Mouse (Mus musculus): ENCODE measurements around the gene Trmt1. TPM values are rescaled to one million over a fixed set of nuclear protein-coding genes. Genes with fewer than 3 reads are reported as not detected.

The Trmt1 gene
- total RNA-seq, 1 experiment, result 260 TPM

DNA sequence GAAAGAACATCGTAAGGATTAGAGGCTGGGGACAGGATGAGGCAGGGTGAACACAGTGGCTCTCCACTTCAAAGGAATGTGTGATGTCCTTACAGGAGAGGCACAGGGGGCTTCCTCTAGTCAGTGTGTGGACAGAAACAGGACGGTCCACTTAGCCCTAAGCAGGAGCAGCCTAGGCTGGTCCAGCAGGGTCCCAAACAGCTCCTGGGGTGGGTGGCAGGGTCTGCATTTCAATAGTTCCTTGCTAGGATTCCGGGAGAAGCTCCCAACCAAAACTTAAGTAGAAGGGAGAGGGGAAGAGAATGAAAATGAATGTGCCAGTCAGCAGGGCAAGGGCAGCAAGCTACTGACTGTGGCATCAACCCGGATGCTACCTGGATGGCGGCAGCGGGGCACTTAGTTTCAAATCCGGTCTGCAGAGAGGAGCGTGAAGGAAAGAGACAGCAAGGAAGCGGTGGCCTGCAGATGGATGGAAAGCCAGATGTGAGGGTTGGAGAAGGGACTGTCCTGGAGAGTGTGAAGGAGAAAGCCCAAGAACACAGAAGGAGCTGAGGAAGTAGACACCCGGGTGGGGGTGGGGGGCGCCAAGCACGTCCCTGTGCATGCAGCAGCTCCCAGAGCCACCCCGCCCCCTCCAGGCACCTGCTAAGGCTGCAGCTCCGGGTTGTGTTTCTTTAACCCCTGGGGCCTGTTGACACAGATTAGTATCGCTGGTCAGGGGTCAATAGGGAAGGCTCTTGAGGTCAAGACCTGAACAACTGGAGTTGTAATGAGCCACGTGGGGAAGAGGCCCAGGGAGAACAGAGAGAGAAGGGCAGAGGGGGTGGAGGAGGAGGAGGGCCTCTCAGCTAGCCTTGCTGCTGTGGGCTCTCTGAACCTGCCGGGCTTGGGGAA is 59.2 kb downstream of the Trmt1 start:
- no peak for DNase-seq (ENCODE audit: low read depth, low spot score)
- H3K27ac ChIP-seq (ENCODE audit: insufficient read depth, low read depth, low read length, poor library complexity, severe bottlenecking), result no peak overlapping the region
- peaks cover 1 to 13% of the 10 kb centered on the region in 2 experiments; a peak in 1 of 4 replicates for H3K4me1 ChIP-seq (ENCODE audit: control insufficient read depth in 2 of 2, insufficient read depth in 2 of 2, low read length in 2 of 2, poor library complexity in 1 of 2)
- H3K9me3 ChIP-seq (ENCODE audit: control insufficient read depth, insufficient read depth, low read depth, low read length), result no peaks in the 10 kb centered on the region
- in situ Hi-C loops (cut with MboI; ENCODE audit: low sequenced_read_pairs in 2 of 2, unreplicated experiment in 2 of 2), result no loop called here
- no peaks in the 10 kb centered on the region for H3K36me3 ChIP-seq (ENCODE audit: control insufficient read depth, insufficient read depth, low read length, poor library complexity, severe bottlenecking)
- no peak for TF ChIP-seq ZC3H11A (IDR thresholded peaks at IDR 0.05; ENCODE audit: borderline replicate concordance, low read depth, low read length)
- TF ChIP-seq ZNF384 (IDR thresholded peaks at IDR 0.05; ENCODE audit: low read depth, low read length), result no peak
- TF ChIP-seq HCFC1 (IDR thresholded peaks at IDR 0.05; ENCODE audit: borderline replicate concordance, insufficient read depth, low read length), result no peak
- no peak for TF ChIP-seq CHD2 (IDR thresholded peaks at IDR 0.05; ENCODE audit: low read depth, low read length)
- no peak for TF ChIP-seq MAFK (IDR thresholded peaks at IDR 0.05; ENCODE audit: insufficient read depth, low read depth, low read length)
- no peak overlapping the region for H3K4me3 ChIP-seq (ENCODE audit: insufficient read depth in 1 of 2, low read depth in 1 of 2, low read length in 2 of 2, poor library complexity in 1 of 2, severe bottlenecking in 1 of 2)
- H3K9ac ChIP-seq (ENCODE audit: insufficient read depth, low read depth, low read length, poor library complexity, severe bottlenecking), result no peak overlapping the region

Other genes starting within 250 kb of the Trmt1 start
- gene Ier2, start 23.5 kb upstream of the Trmt1 start, total RNA-seq (2012; rRNA removed), result 49.3 and 49.7 TPM in 2 replicates
- 75.4 and 85.5 TPM in 2 replicates for gene Nacc1, start 1.6 kb downstream of the Trmt1 start, total RNA-seq (2012; rRNA removed)
- gene Lyl1, start 15.2 kb downstream of the Trmt1 start, total RNA-seq (2012; rRNA removed), result 0.49 and 0.74 TPM in 2 replicates
- gene G430095P16Rik, start 36.7 kb downstream of the Trmt1 start, total RNA-seq (2012; rRNA removed), result 1.5 and 2.1 TPM in 2 replicates
- gene Nfix, start 114.0 kb downstream of the Trmt1 start, total RNA-seq (2012; rRNA removed), result 0.58 and 0.89 TPM in 2 replicates
- 1.0 and 1.4 TPM in 2 replicates for gene Dand5, start 136.5 kb downstream of the Trmt1 start, total RNA-seq (2012; rRNA removed)
- 24.7 and 30.8 TPM in 2 replicates for gene Gadd45gip1, start 145.2 kb downstream of the Trmt1 start, total RNA-seq (2012; rRNA removed)
- gene Rad23a, start 154.4 kb downstream of the Trmt1 start, total RNA-seq (2012; rRNA removed), result 76.7 and 76.8 TPM in 2 replicates
- 1,121 and 1,357 TPM in 2 replicates for gene Calr, start 160.6 kb downstream of the Trmt1 start, total RNA-seq (2012; rRNA removed)
- gene Farsa, start 170.7 kb downstream of the Trmt1 start, total RNA-seq (2012; rRNA removed), result 123 and 137 TPM in 2 replicates
- 34.7 and 42.3 TPM in 2 replicates for gene Syce2, start 185.8 kb downstream of the Trmt1 start, total RNA-seq (2012; rRNA removed)
- 36.3 and 57.2 TPM in 2 replicates for gene Gcdh, start 207.6 kb downstream of the Trmt1 start, total RNA-seq (2012; rRNA removed)
- 0.31 and 0.53 TPM in 2 replicates for gene Klf1, start 215.6 kb downstream of the Trmt1 start, total RNA-seq (2012; rRNA removed)
- 23.7 and 29.5 TPM in 2 replicates for gene Dnase2a, start 222.3 kb downstream of the Trmt1 start, total RNA-seq (2012; rRNA removed)

All from ES-E14 (cell line).